Mouse (Mus musculus) midbrain, postnatal 0 days (tissue): ENCODE data around the gene Sdccag8. TPM values are rescaled to one million over a fixed set of nuclear protein-coding genes. Genes with fewer than 3 reads are reported as not detected.

Experiments
- ATAC-seq: fragments of 200-750 bp; cut with Nextera tagmentation; 2 replicates; pipeline ENCODE4 v1.8.0; 2017; ENCODE audit warnings: moderate number of reproducible peaks, mild to moderate bottlenecking, moderate TSS enrichment, moderate library complexity; ENCODE audit not compliant: low FRiP score
- DNase-seq: peaks from one replicate; pipeline ENCODE4 v3.0.0-alpha.2; 2015; ENCODE audit warnings: low spot score
- H3K27ac ChIP-seq: fragments of 300-500 bp; sonication (generic); 2 replicates; pipeline ENCODE4 v1.5.1; 2014; ENCODE audit warnings: low read depth, mild to moderate bottlenecking, low read length, mixed read lengths
- H3K27me3 ChIP-seq: fragments of 300-500 bp; sonication (generic); 2 replicates; pipeline ENCODE4 v1.6.1; 2014; ENCODE audit warnings: low read length, control low read depth, mixed read lengths; ENCODE audit not compliant: insufficient read depth
- H3K36me3 ChIP-seq: fragments of 300-500 bp; sonication (generic); 2 replicates; pipeline ENCODE4 v1.6.1; 2014; ENCODE audit warnings: low read length, control low read depth, mixed read lengths; ENCODE audit not compliant: insufficient read depth
- H3K4me1 ChIP-seq: fragments of 300-500 bp; sonication (generic); 2 replicates; pipeline ENCODE4 v1.6.1; 2014; ENCODE audit warnings: mild to moderate bottlenecking, control low read depth, antibody characterized with exemption, low read length, mixed read lengths; ENCODE audit not compliant: insufficient read depth
- H3K4me2 ChIP-seq: fragments of 300-500 bp; sonication (generic); 2 replicates; pipeline ENCODE4 v1.6.1; 2014; ENCODE audit warnings: low read depth, mild to moderate bottlenecking, low read length, mixed read lengths; ENCODE audit not compliant: poor library complexity, severe bottlenecking
- H3K4me3 ChIP-seq: fragments of 300-500 bp; sonication (generic); 2 replicates; pipeline ENCODE4 v1.5.1; 2014; ENCODE audit warnings: low read depth, mild to moderate bottlenecking, low read length, moderate library complexity
- H3K9ac ChIP-seq: fragments of 300-500 bp; sonication (generic); replicated peaks from 2 replicates; pipeline ENCODE4 v1.6.1; 2014; ENCODE audit warnings: mild to moderate bottlenecking, low read length, moderate library complexity, mixed read lengths; ENCODE audit not compliant: poor library complexity, severe bottlenecking
- H3K9me3 ChIP-seq: fragments of 300-500 bp; sonication (generic); 2 replicates; pipeline ENCODE4 v1.6.1; 2016; ENCODE audit warnings: low read length, control low read depth
- CTCF ChIP-seq: IDR thresholded peaks from 2 replicates; pipeline ENCODE4 v1.5.1; 2016; ENCODE audit warnings: antibody characterized with exemption, mild to moderate bottlenecking
- WGBS: fragments of 180-500 bp; shearing (Covaris S2); extraction: QIAGEN DNeasy Blood & Tissue Kit; methylation state at CpG from one replicate; pipeline ENCODE4 v1.1.7; 2014; 5-methylcytosine and 5-hydroxymethylcytosine counted together
- polyA plus RNA-seq: library from polyadenylated mRNA; unstranded; fragments of >200 nt; fragmentation: Nextera tagmentation; extraction: Ambion mirVana; gene quantifications from 2 replicates; pipeline ENCODE4 v1.2.1, GENCODE M21; 2015
- total RNA-seq: library from RNA; depleted of rRNA; stranded (reverse); fragments of >200 nt; gene quantifications from 2 replicates; pipeline ENCODE4 v1.2.3, GENCODE M21; 2014

The Sdccag8 gene
- total and polyA plus RNA-seq, 2 experiments from 2014 or later = 6.1 to 26.8 TPM

- Histone ChIP-seq H3K27ac (no peak overlapping the region), H3K4me3 (no peak overlapping the region), H3K27me3 (no peaks in the 10 kb centered on the region), H3K9ac (no peak overlapping the region), H3K4me2 (no peak overlapping the region), H3K9me3 (no peaks in the 10 kb centered on the region), H3K4me1 (no peaks in the 10 kb centered on the region), H3K36me3 (no peaks in the 10 kb centered on the region)
- no peak for TF ChIP-seq CTCF
- 91% methylated on average over 2 of the region's 2 CpGs for WGBS
- no peak for DNase-seq
- ATAC-seq = no peak
Observed at GRCm38 (mm10) chr1:177046963-177047362, 232.5 kb downstream of the Sdccag8 start.

GRCm38 (mm10) chr1:177048773-177049172 lies 234.3 kb downstream of the Sdccag8 start:
- no peaks in the 10 kb centered on the region for H3K4me1 ChIP-seq
- no peak overlapping the region for H3K4me2 ChIP-seq
- no peaks in the 10 kb centered on the region for H3K36me3 ChIP-seq
- DNase-seq = no peak
- H3K27ac ChIP-seq = no peak overlapping the region
- no peaks in the 10 kb centered on the region for H3K9me3 ChIP-seq
- 93% methylated on average over 2 of the region's 2 CpGs for WGBS
- no peak for ATAC-seq
- no peak for TF ChIP-seq CTCF
- H3K27me3 ChIP-seq = no peaks in the 10 kb centered on the region
- H3K9ac ChIP-seq = no peak overlapping the region
- H3K4me3 ChIP-seq = no peak overlapping the region

GRCm38 (mm10) chr1:177051366-177051963 lies 237.0 kb downstream of the Sdccag8 start:
- no peaks in the 10 kb centered on the region for H3K4me1 ChIP-seq
- WGBS = 78% methylated on average over 11 of the region's 11 CpGs
- DNase-seq (no peak), ATAC-seq (no peak)
- no peaks in the 10 kb centered on the region for H3K9me3 ChIP-seq
- no peaks in the 10 kb centered on the region for H3K36me3 ChIP-seq
- H3K9ac ChIP-seq = no peak overlapping the region
- no peak overlapping the region for H3K27ac ChIP-seq
- no peaks in the 10 kb centered on the region for H3K27me3 ChIP-seq
- H3K4me2 ChIP-seq = no peak overlapping the region
- no peak for TF ChIP-seq CTCF
- H3K4me3 ChIP-seq = no peak overlapping the region

DNA sequence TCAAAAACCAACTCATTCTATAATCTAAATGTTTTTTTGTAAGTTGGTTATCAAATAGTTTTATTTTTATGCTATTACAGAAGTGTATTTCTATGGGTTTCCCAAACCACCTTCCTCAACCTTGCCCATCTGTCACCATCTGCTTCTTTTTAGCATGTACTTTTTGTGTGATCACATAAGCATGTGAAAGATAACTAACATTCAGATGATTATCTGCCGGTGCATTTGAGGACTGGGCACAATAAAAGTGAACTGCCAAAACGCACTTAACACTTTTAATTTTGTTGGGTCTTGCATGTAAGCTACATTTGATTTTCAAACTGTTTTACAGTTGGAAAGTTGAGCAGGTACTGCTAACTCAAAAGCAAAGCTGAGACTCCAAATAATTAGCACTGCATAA lies 240.4 kb downstream of the Sdccag8 start:
- no peak for DNase-seq
- Histone ChIP-seq H3K36me3 (no peaks in the 10 kb centered on the region), H3K9ac (no peak overlapping the region), H3K4me3 (no peak overlapping the region), H3K27ac (no peak overlapping the region), H3K4me2 (no peak overlapping the region), H3K4me1 (no peaks in the 10 kb centered on the region), H3K9me3 (no peaks in the 10 kb centered on the region), H3K27me3 (no peaks in the 10 kb centered on the region)
- WGBS = 57% methylated on average over 2 of the region's 2 CpGs
- no peak for ATAC-seq
- TF ChIP-seq CTCF = no peak

DNA sequence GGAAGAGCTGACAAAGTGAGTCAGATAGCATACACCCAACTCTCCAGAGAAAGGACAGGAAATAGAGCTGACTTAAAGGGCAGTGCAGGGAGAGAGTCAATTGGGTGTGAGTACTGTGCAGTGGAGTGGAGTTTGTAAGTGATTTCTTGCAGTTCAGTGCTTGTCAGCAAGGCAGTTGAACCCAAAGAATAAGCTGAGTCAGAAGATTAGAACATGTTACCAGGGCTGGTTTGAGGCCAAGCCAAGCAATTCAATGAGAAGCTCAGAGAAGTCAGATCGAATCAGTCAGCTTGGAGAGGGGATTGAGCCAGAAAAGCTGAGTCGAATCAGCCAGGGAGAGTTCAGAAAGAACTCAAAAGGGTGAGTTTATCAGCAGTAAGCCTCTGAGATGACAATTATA lies 247.3 kb downstream of the Sdccag8 start:
- H3K9me3 ChIP-seq = no peaks in the 10 kb centered on the region
- no peak overlapping the region for H3K4me3 ChIP-seq
- TF ChIP-seq CTCF = no peak
- H3K4me2 ChIP-seq = no peak overlapping the region
- no peaks in the 10 kb centered on the region for H3K27me3 ChIP-seq
- no peaks in the 10 kb centered on the region for H3K4me1 ChIP-seq
- H3K27ac ChIP-seq = no peak overlapping the region
- DNase-seq (no peak), ATAC-seq (no peak)
- H3K36me3 ChIP-seq = no peaks in the 10 kb centered on the region
- no peak overlapping the region for H3K9ac ChIP-seq
- 89% methylated on average over 2 of the region's 2 CpGs for WGBS

DNA sequence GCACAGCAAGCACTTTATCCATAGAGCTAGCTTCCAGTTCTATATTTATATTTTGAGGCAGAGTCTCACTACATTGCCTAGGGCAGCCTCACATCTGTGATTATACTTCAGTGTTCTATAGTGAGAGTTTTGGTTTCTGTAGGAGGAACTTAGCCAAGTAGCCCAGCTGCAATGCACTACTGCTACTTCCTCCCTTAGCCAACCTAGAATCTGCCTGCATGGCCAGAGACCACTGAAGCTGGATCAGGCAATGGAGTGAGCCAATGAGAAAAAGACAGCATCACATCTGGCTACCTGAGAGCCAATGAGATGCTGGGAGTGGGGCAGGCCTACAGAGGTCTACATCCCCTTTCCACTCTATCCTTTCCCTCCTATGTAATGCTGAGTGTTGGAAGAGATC lies 251.3 kb downstream of the Sdccag8 start:
- no peak for TF ChIP-seq CTCF
- Histone ChIP-seq H3K4me1 (no peaks in the 10 kb centered on the region), H3K9ac (no peak overlapping the region), H3K36me3 (no peaks in the 10 kb centered on the region), H3K4me2 (no peak overlapping the region), H3K27me3 (no peaks in the 10 kb centered on the region), H3K27ac (no peak overlapping the region), H3K4me3 (no peak overlapping the region), H3K9me3 (no peaks in the 10 kb centered on the region)
- DNase-seq (no peak), ATAC-seq (no peak)
